Mouse (Mus musculus) small intestine, adult 2 months (tissue): ENCODE data around the gene Olfr1279. TPM values are rescaled to one million over a fixed set of nuclear protein-coding genes. Genes with fewer than 3 reads are reported as not detected.

Source experiments
- H3K27ac ChIP-seq: fragments of 200-500 bp; 2 replicates; pipeline ENCODE4 v1.5.1; 2012; ENCODE audit warnings: low read depth, low read length, control low read depth, inconsistent platforms; ENCODE audit not compliant: insufficient read depth
- H3K27me3 ChIP-seq: fragments of 200-500 bp; 2 replicates; pipeline ENCODE4 v1.6.1; 2012; ENCODE audit warnings: mild to moderate bottlenecking, moderate library complexity, low read length, inconsistent platforms; ENCODE audit not compliant: control insufficient read depth, insufficient read depth
- H3K36me3 ChIP-seq: fragments of 200-500 bp; 2 replicates; pipeline ENCODE4 v1.6.1; 2012; ENCODE audit warnings: mild to moderate bottlenecking, low read length, control low read depth, inconsistent platforms; ENCODE audit not compliant: control insufficient read depth, insufficient read depth
- H3K4me1 ChIP-seq: fragments of 200-500 bp; 2 replicates; pipeline ENCODE4 v1.6.1; 2012; ENCODE audit warnings: low read length, inconsistent platforms, mixed read lengths; ENCODE audit not compliant: control insufficient read depth, insufficient read depth, insufficient read length
- H3K4me3 ChIP-seq: fragments of 200-500 bp; 2 replicates; pipeline ENCODE4 v1.5.1; 2012; ENCODE audit warnings: low read depth, mild to moderate bottlenecking, control low read depth, inconsistent platforms, low read length, moderate library complexity
- CTCF ChIP-seq: fragments of 200-500 bp; IDR thresholded peaks from 2 replicates; pipeline ENCODE4 v1.5.1; 2012; ENCODE audit warnings: low read depth, mild to moderate bottlenecking, control low read depth, inconsistent platforms, low read length, moderate library complexity, mixed read lengths; ENCODE audit not compliant: insufficient replicate concordance, insufficient read length; ENCODE audit errors: extremely low read depth
- POLR2A ChIP-seq: fragments of 200-500 bp; IDR thresholded peaks from 2 replicates; pipeline ENCODE4 v1.6.1; 2012; ENCODE audit warnings: low read depth, mild to moderate bottlenecking, control low read depth, inconsistent platforms, low read length, moderate library complexity
- WGBS: fragments of 180-500 bp; shearing (Covaris S2); methylation state at CpG from one replicate; pipeline ENCODE4 v1.1.7; 2018; 5-methylcytosine and 5-hydroxymethylcytosine counted together
- polyA plus RNA-seq: library from polyadenylated mRNA; depleted of rRNA; stranded (reverse); fragments of >200 nt; gene quantifications from 2 replicates; pipeline ENCODE4 v1.2.3, GENCODE M21; 2012; rRNA removed

Gene Olfr1279
- polyA plus RNA-seq, 1 experiment = not detected

DNA sequence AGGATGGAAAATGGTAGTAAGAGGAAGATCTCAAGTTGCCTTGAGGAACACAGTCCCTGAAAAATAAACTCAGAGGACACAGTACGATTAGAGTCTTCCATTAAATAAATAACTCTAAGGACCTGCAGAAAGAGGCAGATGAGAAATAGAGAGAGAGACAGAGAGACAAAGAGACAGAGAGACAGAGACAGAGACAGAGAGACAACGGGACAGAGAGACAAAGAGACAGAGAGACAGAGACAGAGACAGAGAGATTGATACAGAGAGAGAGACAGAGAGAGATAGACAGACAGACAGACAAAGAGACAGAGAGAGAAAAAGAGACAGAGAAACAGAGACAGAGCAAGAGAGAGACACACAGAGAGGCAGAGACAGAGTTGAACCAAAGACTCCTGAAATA is 35.5 kb downstream of the Olfr1279 start, which contains the start of gene Olfr1282:
TSS of gene Olfr1282 (minus strand) at position 101 of the 400 bp plus-strand sequence.
- Histone ChIP-seq H3K36me3 (no peaks in the 10 kb centered on the region), H3K4me1 (no peaks in the 10 kb centered on the region), H3K27me3 (no peaks in the 10 kb centered on the region), H3K4me3 (no peak within 1 kb of the TSS), H3K27ac (no peak within 1 kb of the TSS)
- 60% methylated on average over 2 of the region's 2 CpGs for WGBS
- TF ChIP-seq POLR2A = no peak
- TF ChIP-seq CTCF = no peak

Other genes starting within 250 kb of the Olfr1279 start
- gene Gm13941, start 194.7 kb upstream of the Olfr1279 start, polyA plus RNA-seq = not detected in 2 replicates
- not detected in 2 replicates for gene Gm15130, start 147.7 kb upstream of the Olfr1279 start, polyA plus RNA-seq
- gene 4930430A15Rik, start 71.0 kb upstream of the Olfr1279 start, polyA plus RNA-seq = not detected in 2 replicates
- not detected in 2 replicates for gene Olfr1275, start 65.3 kb upstream of the Olfr1279 start, polyA plus RNA-seq
- gene Olfr1276, start 46.1 kb upstream of the Olfr1279 start, polyA plus RNA-seq = not detected in 2 replicates
- not detected in 2 replicates for gene Olfr1277, start 26.5 kb upstream of the Olfr1279 start, polyA plus RNA-seq
- gene Olfr1278, start 10.5 kb upstream of the Olfr1279 start, polyA plus RNA-seq = not detected in 2 replicates
- not detected in 2 replicates for gene Olfr1280, start 13.4 kb downstream of the Olfr1279 start, polyA plus RNA-seq
- not detected in 2 replicates for gene Olfr1281, start 25.9 kb downstream of the Olfr1279 start, polyA plus RNA-seq
- gene Olfr1282, start 35.4 kb downstream of the Olfr1279 start, polyA plus RNA-seq = not detected in 2 replicates
- not detected in 2 replicates for gene Olfr1283, start 66.2 kb downstream of the Olfr1279 start, polyA plus RNA-seq
- gene Olfr1284, start 74.9 kb downstream of the Olfr1279 start, polyA plus RNA-seq = not detected in 2 replicates
- not detected in 2 replicates for gene Olfr1286, start 122.5 kb downstream of the Olfr1279 start, polyA plus RNA-seq
- not detected in 2 replicates for gene Olfr1287, start 148.5 kb downstream of the Olfr1279 start, polyA plus RNA-seq
- not detected in 2 replicates for gene Olfr1288, start 173.5 kb downstream of the Olfr1279 start, polyA plus RNA-seq
- gene Olfr1289, start 180.2 kb downstream of the Olfr1279 start, polyA plus RNA-seq = not detected in 2 replicates
- not detected in 2 replicates for gene Olfr1290, start 193.2 kb downstream of the Olfr1279 start, polyA plus RNA-seq
- gene Olfr1291-ps1, start 196.5 kb downstream of the Olfr1279 start, polyA plus RNA-seq = not detected in 2 replicates
- gene Olfr1293-ps, start 224.6 kb downstream of the Olfr1279 start, polyA plus RNA-seq = not detected in 2 replicates
- gene Olfr1294, start 239.7 kb downstream of the Olfr1279 start, polyA plus RNA-seq = not detected in 2 replicates